Comparison of ENCODE assay signal across 9 mouse cellular contexts in genomic region chr4:32351236-32351635, GRCm38 (mm10).
A peak's percentile ranks its signal among the peaks of the same experiment; 100 is the strongest.
DNase-seq lines count a peak whose midpoint lies in the region; ATAC-seq lines count a peak whose summit lies in the region.
"Had no signal": no experiment of that assay in that cellular context is flagged by ENCODE, and none has a peak within 500 bp of the region (broad histone marks: within the 10 kb centered on the region; RNA-seq: fewer than 3 reads in every experiment).

No protein-coding gene starts in this region.

- H3K4me1 ChIP-seq in heart, embryonic 10.5 days: peaks cover 30% of the 10 kb centered on the region
- peaks cover 28% of the 10 kb centered on the region for H3K4me1 ChIP-seq in forebrain, embryonic 15.5 days

- intact Hi-C loops in heart, postnatal 36 days (cut with DNase I): loop anchor here (5.0 kb wide), 2 partner anchors 36 to 64 kb away; no protein-coding TSS in a partner anchor

- H3K27me3 ChIP-seq in heart, embryonic 10.5 days (ENCODE audit: insufficient read depth, poor library complexity, severe bottlenecking): no peaks in the 10 kb centered on the region
- H3K27me3 ChIP-seq in forebrain, embryonic 15.5 days: no peaks in the 10 kb centered on the region
- H3K27me3 ChIP-seq: CH12.LX had no signal

- no peak overlapping the region for H3K4me3 ChIP-seq in heart, embryonic 10.5 days
- no peak overlapping the region for H3K4me3 ChIP-seq in forebrain, embryonic 15.5 days

- 26% methylated on average over 10 of the region's 10 CpGs for WGBS in heart, embryonic 10.5 days
- 3% methylated on average over 10 of the region's 10 CpGs for WGBS in forebrain, embryonic 15.5 days

- H3K9me3 ChIP-seq in heart, embryonic 10.5 days: no peaks in the 10 kb centered on the region
- no peaks in the 10 kb centered on the region for H3K9me3 ChIP-seq in forebrain, embryonic 15.5 days

- peak overlapping the region; percentile 77 for H3K27ac ChIP-seq in heart, embryonic 10.5 days
- no peak overlapping the region for H3K27ac ChIP-seq in forebrain, embryonic 15.5 days (replicated peaks)

- H3K36me3 ChIP-seq in heart, embryonic 10.5 days: no peaks in the 10 kb centered on the region
- H3K36me3 ChIP-seq in forebrain, embryonic 15.5 days: no peaks in the 10 kb centered on the region

- H3K4me2 ChIP-seq in forebrain, embryonic 15.5 days (replicated peaks): no peak overlapping the region

- peak; percentile 61; the same call in 1 of the 2 replicates for ATAC-seq in forebrain, embryonic 15.5 days (replicated peaks)

- H3K9ac ChIP-seq in forebrain, embryonic 15.5 days (replicated peaks): no peak overlapping the region

- DNase-seq in heart, embryonic 10.5 days (ENCODE audit: low spot score): no peak
- no peak for DNase-seq in heart, postnatal 36 days
- peak; percentile 75 for DNase-seq in CD4-positive, CD25-positive, alpha-beta regulatory T cell, adult 2 months (ENCODE audit: low read depth, low spot score)
- peak; percentile 43 for DNase-seq in lung, postnatal 36 days
- no peak for DNase-seq in cerebellum, postnatal 36 days
- DNase-seq in spleen, adult 12 weeks (ENCODE audit: low spot score): no peak
- no peak for DNase-seq in urinary bladder, postnatal 36 days (ENCODE audit: low spot score in 2 of 2)

Comparison
In these comparisons a context has a peak if more than half of its experiments do, and no peak if none do; other contexts are left out.
1. DNase-seq: peak in CD4-positive, CD25-positive, alpha-beta regulatory T cell, adult 2 months (single experiment) and lung, postnatal 36 days (single experiment); none in heart, embryonic 10.5 days (single experiment), heart, postnatal 36 days (0 of 2), cerebellum, postnatal 36 days (0 of 2), spleen, adult 12 weeks (single experiment) and urinary bladder, postnatal 36 days (0 of 2).